ENCODE assay signal across 24 mouse cellular contexts in the genomic region with DNA sequence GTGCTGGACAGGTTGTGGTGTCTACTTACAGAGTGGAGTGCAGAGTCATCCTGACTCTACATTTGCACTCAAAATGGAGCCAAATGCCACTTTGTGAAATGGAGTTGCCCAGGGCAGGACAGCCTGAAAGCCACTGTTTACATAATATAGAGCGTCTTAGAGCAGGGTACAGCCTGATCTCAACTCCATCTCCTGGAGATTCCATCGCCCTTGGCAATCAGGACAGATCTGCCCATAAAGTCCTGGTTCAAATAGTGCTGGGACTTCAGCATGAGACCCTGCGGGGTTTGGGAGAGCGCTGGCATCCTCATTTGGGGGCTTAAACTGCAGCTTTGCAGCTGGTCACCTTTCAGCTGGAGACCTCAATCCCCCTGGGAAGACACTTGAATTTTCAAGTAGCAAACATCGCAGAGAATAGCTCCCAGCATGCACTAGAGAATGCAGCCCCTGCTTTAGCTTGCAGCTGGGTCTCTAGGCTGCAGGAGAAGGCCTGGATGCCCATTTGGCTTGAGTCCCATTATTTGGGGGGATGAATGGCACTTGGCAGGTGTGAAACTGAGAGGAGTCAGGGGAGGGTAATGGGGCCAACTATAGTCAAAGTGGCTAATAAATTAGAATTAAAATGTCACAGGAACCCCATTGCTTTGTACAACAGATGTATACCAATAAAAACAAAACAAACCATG. TPM values are rescaled to one million over a fixed set of nuclear protein-coding genes. Genes with fewer than 3 reads are reported as not detected.
DNase-seq lines count a peak whose midpoint lies in the region; ATAC-seq lines count a peak whose summit lies in the region.
"Had no signal": no experiment of that assay in that cellular context is flagged by ENCODE, and none has a peak within 500 bp of the region (broad histone marks: within the 10 kb centered on the region; RNA-seq: fewer than 3 reads in every experiment).

No protein-coding gene starts in this region.

- 46% methylated on average over 5 of the region's 5 CpGs for WGBS in midbrain, embryonic 13.5 days
- 54% methylated on average over 5 of the region's 5 CpGs for WGBS in midbrain, embryonic 10.5 days
- WGBS in hindbrain, embryonic 15.5 days, result 33% methylated on average over 5 of the region's 5 CpGs

- no peak overlapping the region for H3K4me2 ChIP-seq in midbrain, embryonic 13.5 days (replicated peaks)
- no peak overlapping the region for H3K4me2 ChIP-seq in hindbrain, embryonic 15.5 days
- H3K4me2 ChIP-seq: liver, embryonic 11.5 days had no signal

- no peak overlapping the region for H3K4me3 ChIP-seq in midbrain, embryonic 13.5 days (replicated peaks)
- no peak overlapping the region for H3K4me3 ChIP-seq in midbrain, embryonic 10.5 days
- no peak overlapping the region for H3K4me3 ChIP-seq in hindbrain, embryonic 15.5 days
- H3K4me3 ChIP-seq: limb, embryonic 10.5 days had no signal

- H3K9ac ChIP-seq in midbrain, embryonic 13.5 days (replicated peaks), result no peak overlapping the region
- H3K9ac ChIP-seq in hindbrain, embryonic 15.5 days, result no peak overlapping the region

- H3K36me3 ChIP-seq in midbrain, embryonic 13.5 days, result no peaks in the 10 kb centered on the region
- H3K36me3 ChIP-seq in midbrain, embryonic 10.5 days, result no peaks in the 10 kb centered on the region
- no peaks in the 10 kb centered on the region for H3K36me3 ChIP-seq in hindbrain, embryonic 15.5 days
- H3K36me3 ChIP-seq: limb, embryonic 10.5 days had no signal

- peak overlapping the region; percentile 21; the same call in 1 of the 2 replicates for H3K27ac ChIP-seq in midbrain, embryonic 13.5 days
- no peak overlapping the region for H3K27ac ChIP-seq in midbrain, embryonic 10.5 days (replicated peaks)
- no peak overlapping the region for H3K27ac ChIP-seq in hindbrain, embryonic 15.5 days (replicated peaks)
- H3K27ac ChIP-seq: limb, embryonic 10.5 days had no signal

- peak; percentile 66 for ATAC-seq in midbrain, embryonic 13.5 days
- ATAC-seq in hindbrain, embryonic 15.5 days (ENCODE audit: low FRiP score, low read depth), result peak; percentile 55; the same call in 1 of the 2 replicates
- ATAC-seq: activated CD4-positive, CD25-positive, alpha-beta regulatory T cell, adult 4 months; intestine, postnatal 0 days; Patski had no signal

- H3K9me3 ChIP-seq in midbrain, embryonic 13.5 days, result no peaks in the 10 kb centered on the region
- H3K9me3 ChIP-seq in midbrain, embryonic 10.5 days (replicated peaks), result no peaks in the 10 kb centered on the region
- H3K9me3 ChIP-seq in hindbrain, embryonic 15.5 days, result no peaks in the 10 kb centered on the region
- H3K9me3 ChIP-seq: limb, embryonic 10.5 days had no signal

- H3K4me1 ChIP-seq in midbrain, embryonic 13.5 days (replicated peaks), result peaks cover 20% of the 10 kb centered on the region
- H3K4me1 ChIP-seq in midbrain, embryonic 10.5 days, result peaks cover 13% of the 10 kb centered on the region
- H3K4me1 ChIP-seq in hindbrain, embryonic 15.5 days (replicated peaks), result peaks cover 15% of the 10 kb centered on the region

- peak; percentile 43 for DNase-seq in gastrocnemius, adult 18-20 months (ENCODE audit: low spot score)
- DNase-seq in gastrocnemius, postnatal 4 days (ENCODE audit: low spot score in 2 of 2), result no peak
- no peak for DNase-seq in midbrain, embryonic 10.5 days (ENCODE audit: low spot score)
- DNase-seq in skeletal muscle tissue, adult 2 months (ENCODE audit: low read depth, low spot score), result peak; percentile 44
- no peak for DNase-seq in embryo, embryonic 9.5 days (ENCODE audit: extremely low spot score)
- DNase-seq: adrenal gland, postnatal 14 days; cerebellum, adult 8-10 months; gastrocnemius, postnatal 25 days; heart, postnatal 4 days; lung, adult 2 months; lung, postnatal 36 days; retina, postnatal 1 day had no signal

- no peaks in the 10 kb centered on the region for H3K27me3 ChIP-seq in midbrain, embryonic 13.5 days
- 0 out of 2 replicates have a peak, but pooled peaks cover under 1% of the 10 kb centered on the region for H3K27me3 ChIP-seq in midbrain, embryonic 10.5 days (ENCODE audit: low read depth, poor library complexity, severe bottlenecking)
- H3K27me3 ChIP-seq in hindbrain, embryonic 15.5 days, result no peaks in the 10 kb centered on the region

RNA-seq across cellular contexts. Expression of a gene that starts 11.4 kb away (rescaled TPM):
- total RNA-seq in gastrocnemius, adult 18-20 months (2021), result not detected
- total RNA-seq in gastrocnemius, postnatal 4 days (2021), result not detected
- not detected in 2 replicates for polyA plus RNA-seq in midbrain, embryonic 13.5 days (2015; fragmentation: Nextera tagmentation; extraction: Ambion mirVana)
- not detected in 2 replicates for polyA plus RNA-seq in midbrain, embryonic 10.5 days (2016; fragmentation: Nextera tagmentation; extraction: Ambion mirVana)
- not detected in 2 replicates for polyA plus RNA-seq in hindbrain, embryonic 15.5 days (2015; fragmentation: Nextera tagmentation; extraction: Ambion mirVana)
- total RNA-seq: adrenal gland, postnatal 14 days; gastrocnemius, postnatal 25 days; heart, postnatal 4 days; layer of hippocampus, adult 18-20 months; left cerebral cortex, adult 18-20 months had no signal
- polyA plus RNA-seq: activated CD4-positive, CD25-positive, alpha-beta regulatory T cell, adult 4 months; intestine, postnatal 0 days; kidney, embryonic 16.5 days; limb, embryonic 10.5 days; liver, embryonic 11.5 days; lung, adult 2 months; Patski; small intestine, adult 2 months had no signal

RNA-seq across cellular contexts. Expression of a gene that starts 17.8 kb away (rescaled TPM):
- total RNA-seq in gastrocnemius, adult 18-20 months (2021), result not detected
- total RNA-seq in gastrocnemius, postnatal 4 days (2021), result not detected
- polyA plus RNA-seq in midbrain, embryonic 13.5 days (2015; fragmentation: Nextera tagmentation; extraction: Ambion mirVana), result not detected in 2 replicates
- polyA plus RNA-seq in midbrain, embryonic 10.5 days (2016; fragmentation: Nextera tagmentation; extraction: Ambion mirVana), result not detected in 2 replicates
- polyA plus RNA-seq in hindbrain, embryonic 15.5 days (2015; fragmentation: Nextera tagmentation; extraction: Ambion mirVana), result not detected in 2 replicates
- total RNA-seq: adrenal gland, postnatal 14 days; gastrocnemius, postnatal 25 days; heart, postnatal 4 days; layer of hippocampus, adult 18-20 months; left cerebral cortex, adult 18-20 months had no signal
- polyA plus RNA-seq: activated CD4-positive, CD25-positive, alpha-beta regulatory T cell, adult 4 months; heart, embryonic 14.5 days; intestine, postnatal 0 days; kidney, embryonic 16.5 days; limb, embryonic 10.5 days; liver, embryonic 11.5 days; lung, adult 2 months; Patski; small intestine, adult 2 months had no signal

RNA-seq across cellular contexts. Expression of a gene that starts 40.6 kb away (rescaled TPM):
- total RNA-seq in gastrocnemius, adult 18-20 months (2021), result not detected
- total RNA-seq in gastrocnemius, postnatal 4 days (2021), result not detected
- not detected in 2 replicates for polyA plus RNA-seq in midbrain, embryonic 13.5 days (2015; fragmentation: Nextera tagmentation; extraction: Ambion mirVana)
- not detected in 2 replicates for polyA plus RNA-seq in midbrain, embryonic 10.5 days (2016; fragmentation: Nextera tagmentation; extraction: Ambion mirVana)
- not detected in 2 replicates for polyA plus RNA-seq in hindbrain, embryonic 15.5 days (2015; fragmentation: Nextera tagmentation; extraction: Ambion mirVana)
- total RNA-seq: adrenal gland, postnatal 14 days; gastrocnemius, postnatal 25 days; heart, postnatal 4 days; layer of hippocampus, adult 18-20 months; left cerebral cortex, adult 18-20 months had no signal
- polyA plus RNA-seq: activated CD4-positive, CD25-positive, alpha-beta regulatory T cell, adult 4 months; heart, embryonic 14.5 days; intestine, postnatal 0 days; kidney, embryonic 16.5 days; limb, embryonic 10.5 days; liver, embryonic 11.5 days; lung, adult 2 months; Patski; small intestine, adult 2 months had no signal

RNA-seq across cellular contexts. Expression of a gene that starts 56.6 kb away (rescaled TPM):
- not detected for total RNA-seq in gastrocnemius, adult 18-20 months (2021)
- total RNA-seq in gastrocnemius, postnatal 4 days (2021), result not detected
- not detected in 2 replicates for polyA plus RNA-seq in midbrain, embryonic 13.5 days (2015; fragmentation: Nextera tagmentation; extraction: Ambion mirVana)
- polyA plus RNA-seq in midbrain, embryonic 10.5 days (2016; fragmentation: Nextera tagmentation; extraction: Ambion mirVana), result not detected in 2 replicates
- not detected in 2 replicates for polyA plus RNA-seq in hindbrain, embryonic 15.5 days (2015; fragmentation: Nextera tagmentation; extraction: Ambion mirVana)
- total RNA-seq: adrenal gland, postnatal 14 days; gastrocnemius, postnatal 25 days; heart, postnatal 4 days; layer of hippocampus, adult 18-20 months; left cerebral cortex, adult 18-20 months had no signal
- polyA plus RNA-seq: activated CD4-positive, CD25-positive, alpha-beta regulatory T cell, adult 4 months; heart, embryonic 14.5 days; intestine, postnatal 0 days; kidney, embryonic 16.5 days; limb, embryonic 10.5 days; liver, embryonic 11.5 days; lung, adult 2 months; Patski; small intestine, adult 2 months had no signal

RNA-seq across cellular contexts. Expression of a gene that starts 58.8 kb away (rescaled TPM):
- total RNA-seq in gastrocnemius, adult 18-20 months (2021), result 1 to 10 TPM; 3.2 to 5.0 TPM
- total RNA-seq in gastrocnemius, postnatal 4 days (2021), result 1 to 10 TPM in 1 of 2 experiments, not detected in 1; 1.1 TPM
- 1.9 and 2.3 TPM in 2 replicates for polyA plus RNA-seq in midbrain, embryonic 13.5 days (2015; fragmentation: Nextera tagmentation; extraction: Ambion mirVana)
- 0.41 and 0.50 TPM in 2 replicates for polyA plus RNA-seq in midbrain, embryonic 10.5 days (2016; fragmentation: Nextera tagmentation; extraction: Ambion mirVana)
- polyA plus RNA-seq in hindbrain, embryonic 15.5 days (2015; fragmentation: Nextera tagmentation; extraction: Ambion mirVana), result 8.4 and 8.7 TPM in 2 replicates

Comparison
In these comparisons a context has a peak if more than half of its experiments do, and no peak if none do; other contexts are left out.
1. DNase-seq: peak in gastrocnemius, adult 18-20 months (single experiment) and skeletal muscle tissue, adult 2 months (single experiment); none in gastrocnemius, postnatal 4 days (0 of 2), midbrain, embryonic 10.5 days (single experiment) and embryo, embryonic 9.5 days (single experiment).